ENCODE assay signal across 8 mouse cellular contexts in genomic region chr16:92694496-92695106, GRCm38 (mm10).
DNase-seq lines count a peak whose midpoint lies in the region; ATAC-seq and TF ChIP-seq lines count a peak whose summit lies in the region.

No protein-coding gene starts in this region.

- TF ChIP-seq CTCF in embryonic fibroblast, embryonic 13.5 days (IDR thresholded peaks at IDR 0.05; ENCODE audit: borderline replicate concordance, insufficient read depth, low read length): no peak
- TF ChIP-seq CTCF in liver, postnatal 0 days (IDR thresholded peaks at IDR 0.05; ENCODE audit: low read depth): no peak

- no peaks in the 10 kb centered on the region for H3K36me3 ChIP-seq in kidney, embryonic 15.5 days
- no peaks in the 10 kb centered on the region for H3K36me3 ChIP-seq in liver, postnatal 0 days (replicated peaks; ENCODE audit: insufficient read depth, low read length)

- H3K9ac ChIP-seq in kidney, embryonic 15.5 days: no peak overlapping the region
- H3K9ac ChIP-seq in liver, postnatal 0 days (replicated peaks): peak overlapping the region; percentile 65

- no peak for DNase-seq in kidney, adult 11 months
- peak; percentile 24 for DNase-seq in adipocyte (ENCODE audit: low spot score)
- no peak for DNase-seq in liver, postnatal 0 days
- DNase-seq in thymus, postnatal 0 days (ENCODE audit: low spot score): no peak
- no peak for DNase-seq in cerebellum, adult 9-11 months

- TF ChIP-seq POLR2A in embryonic fibroblast, embryonic 13.5 days (IDR thresholded peaks at IDR 0.05; ENCODE audit: low read depth, low read length): no peak

- peak overlapping the region; percentile 56 for H3K4me2 ChIP-seq in kidney, embryonic 15.5 days
- peak overlapping the region; percentile 100 for H3K4me2 ChIP-seq in liver, postnatal 0 days (ENCODE audit: low read depth, low read length)

- H3K9me3 ChIP-seq in kidney, embryonic 15.5 days (replicated peaks): no peaks in the 10 kb centered on the region
- no peaks in the 10 kb centered on the region for H3K9me3 ChIP-seq in liver, postnatal 0 days (ENCODE audit: low read length)

- WGBS in kidney, embryonic 15.5 days: 3% methylated on average over 16 of the region's 19 CpGs
- WGBS in liver, postnatal 0 days (ENCODE audit: insufficient replicate concordance): 5% methylated on average over 16 of the region's 19 CpGs

- peak overlapping the region; percentile 37 for H3K4me3 ChIP-seq in kidney, embryonic 15.5 days (replicated peaks)
- H3K4me3 ChIP-seq in embryonic fibroblast, embryonic 13.5 days (ENCODE audit: insufficient read depth, low read length): peak overlapping the region; percentile 60
- H3K4me3 ChIP-seq in liver, postnatal 0 days (ENCODE audit: low read depth, low read length): peak overlapping the region; percentile 71

- peaks cover 79% of the 10 kb centered on the region for H3K27me3 ChIP-seq in kidney, embryonic 15.5 days
- peaks cover 55% of the 10 kb centered on the region for H3K27me3 ChIP-seq in liver, postnatal 0 days (ENCODE audit: insufficient read depth, low read length)

- ATAC-seq in kidney, embryonic 15.5 days (replicated peaks; ENCODE audit: low FRiP score): no peak
- ATAC-seq in liver, postnatal 0 days: no peak
- no peak for ATAC-seq in monocyte, adult 5-6 weeks (replicated peaks; ENCODE audit: insufficient number of reproducible peaks, low FRiP score, low TSS enrichment, poor library complexity, severe bottlenecking)

- no peak overlapping the region for H3K27ac ChIP-seq in kidney, embryonic 15.5 days
- peak overlapping the region; percentile 74; the same call in 1 of the 2 replicates for H3K27ac ChIP-seq in embryonic fibroblast, embryonic 13.5 days (ENCODE audit: insufficient read depth, low read length)
- no peak overlapping the region for H3K27ac ChIP-seq in liver, postnatal 0 days (ENCODE audit: low read depth)

- TF ChIP-seq EP300 in liver, postnatal 0 days (IDR thresholded peaks at IDR 0.05; ENCODE audit: low read depth): no peak

- H3K4me1 ChIP-seq in kidney, embryonic 15.5 days: peaks cover 48% of the 10 kb centered on the region
- H3K4me1 ChIP-seq in embryonic fibroblast, embryonic 13.5 days (ENCODE audit: control insufficient read depth, insufficient read depth, low read length): peaks cover 3% of the 10 kb centered on the region; the same call in 1 of the 2 replicates
- peaks cover 38% of the 10 kb centered on the region for H3K4me1 ChIP-seq in liver, postnatal 0 days (ENCODE audit: insufficient read depth)
